Mouse (Mus musculus) spleen, adult 2 months (tissue): Measurements from ENCODE around the gene Abcg8. TPM values are rescaled to one million over a fixed set of nuclear protein-coding genes. Genes with fewer than 3 reads are reported as not detected.

Experiments
- DNase-seq, 2 experiments: peaks; one replicate each; pipeline versions ENCODE4 v3.0.0 to v3.0.0-alpha.2; 2012 to 2021; ENCODE audit warnings: low spot score in 2 of 2, low read depth in 1 of 2
- H3K27ac ChIP-seq: fragments of 200-500 bp; 2 replicates; pipeline ENCODE4 v1.5.1; 2012; ENCODE audit warnings: low read length, inconsistent platforms; ENCODE audit not compliant: insufficient read depth
- H3K27me3 ChIP-seq: fragments of 200-500 bp; 2 replicates; pipeline ENCODE4 v1.6.1; 2012; ENCODE audit warnings: mild to moderate bottlenecking, moderate library complexity, low read length, inconsistent platforms; ENCODE audit not compliant: control insufficient read depth, insufficient read depth
- H3K36me3 ChIP-seq: fragments of 200-500 bp; 2 replicates; pipeline ENCODE4 v1.6.1; 2012; ENCODE audit warnings: mild to moderate bottlenecking, low read length, inconsistent platforms; ENCODE audit not compliant: control insufficient read depth, insufficient read depth
- H3K4me1 ChIP-seq: fragments of 200-500 bp; 2 replicates; pipeline ENCODE4 v1.6.1; 2011; ENCODE audit warnings: inconsistent platforms; ENCODE audit not compliant: control insufficient read depth, insufficient read depth, insufficient read length
- H3K4me3 ChIP-seq: fragments of 200-500 bp; 2 replicates; pipeline ENCODE4 v1.5.1; 2011; ENCODE audit warnings: mild to moderate bottlenecking, inconsistent platforms; ENCODE audit not compliant: insufficient read depth, insufficient read length; ENCODE audit errors: extremely low read depth
- CTCF ChIP-seq: fragments of 200-500 bp; IDR thresholded peaks from 2 replicates; pipeline ENCODE4 v1.5.1; 2011; ENCODE audit warnings: mild to moderate bottlenecking, inconsistent platforms; ENCODE audit not compliant: insufficient read depth, insufficient read length, insufficient replicate concordance; ENCODE audit errors: extremely low read depth
- POLR2A ChIP-seq: fragments of 200-500 bp; IDR thresholded peaks from 2 replicates; pipeline ENCODE4 v1.6.1; 2011; ENCODE audit warnings: low read depth, low read length, inconsistent platforms
- WGBS: fragments of 180-500 bp; shearing (Covaris S2); methylation state at CpG from one replicate; pipeline ENCODE4 v1.1.7; 2018; 5-methylcytosine and 5-hydroxymethylcytosine counted together
- polyA plus RNA-seq: library from polyadenylated mRNA; depleted of rRNA; stranded (reverse); fragments of >200 nt; gene quantifications from 2 replicates; pipeline ENCODE4 v1.2.3, GENCODE M21; 2012

The Abcg8 gene
- polyA plus RNA-seq, 1 experiment, result 0.06 TPM

DNA sequence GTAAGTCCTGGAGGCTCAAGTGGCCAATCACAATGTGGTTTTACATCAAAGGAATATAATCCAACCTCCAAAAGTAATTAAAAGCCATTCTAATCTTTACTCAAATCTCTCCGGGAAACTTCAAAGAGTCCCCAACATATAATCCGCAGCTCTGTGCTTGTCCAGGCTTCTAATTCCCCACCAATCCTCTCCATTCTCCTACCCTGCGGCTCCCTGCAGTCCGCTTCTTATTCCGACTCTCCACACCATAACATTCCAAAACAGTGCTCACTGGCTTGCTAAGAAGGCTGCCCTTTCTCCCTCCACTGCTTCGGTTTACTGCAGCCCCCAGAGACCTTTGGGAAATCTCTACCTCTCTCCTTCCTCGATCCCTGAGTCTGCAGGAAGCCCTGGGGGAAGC lies 2.1 kb upstream of the Abcg8 start:
- WGBS, result 74% methylated on average over 7 of the region's 7 CpGs
- no peak for TF ChIP-seq POLR2A
- TF ChIP-seq CTCF, result no peak
- no peak overlapping the region for H3K27ac ChIP-seq
- DNase-seq, result no peak
- H3K4me3 ChIP-seq, result no peak overlapping the region
- H3K36me3 ChIP-seq, result no peaks in the 10 kb centered on the region
- no peaks in the 10 kb centered on the region for H3K4me1 ChIP-seq
- peaks cover 4% of the 10 kb centered on the region; the same call in 1 of the 2 replicates for H3K27me3 ChIP-seq

DNA sequence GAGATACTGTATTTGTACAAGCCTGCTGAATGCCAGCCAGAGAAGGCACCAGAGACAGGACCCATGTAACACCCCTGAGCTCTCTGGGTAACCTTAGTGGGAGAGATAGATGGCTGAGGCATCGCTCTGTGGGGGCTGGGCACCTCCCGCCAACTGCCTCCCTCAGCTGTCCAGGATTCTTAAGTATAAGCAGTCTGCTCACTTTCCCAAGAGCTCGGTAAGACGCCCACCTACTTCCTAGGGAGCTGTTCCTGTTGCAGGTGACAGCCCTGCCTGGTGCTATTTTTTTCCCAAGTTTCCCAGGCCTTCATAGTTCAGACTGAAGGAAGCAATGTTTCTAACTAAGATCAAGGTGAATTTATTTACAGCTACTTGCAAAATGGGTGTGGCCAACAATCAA lies 898 bp upstream of the Abcg8 start:
- Histone ChIP-seq H3K27me3 (peaks cover 4% of the 10 kb centered on the region; the same call in 1 of the 2 replicates), H3K27ac (no peak overlapping the region), H3K4me3 (no peak overlapping the region), H3K36me3 (no peaks in the 10 kb centered on the region), H3K4me1 (no peaks in the 10 kb centered on the region)
- no peak for DNase-seq
- TF ChIP-seq CTCF (no peak), POLR2A (no peak)
- WGBS, result 66% methylated on average over 4 of the region's 4 CpGs

DNA sequence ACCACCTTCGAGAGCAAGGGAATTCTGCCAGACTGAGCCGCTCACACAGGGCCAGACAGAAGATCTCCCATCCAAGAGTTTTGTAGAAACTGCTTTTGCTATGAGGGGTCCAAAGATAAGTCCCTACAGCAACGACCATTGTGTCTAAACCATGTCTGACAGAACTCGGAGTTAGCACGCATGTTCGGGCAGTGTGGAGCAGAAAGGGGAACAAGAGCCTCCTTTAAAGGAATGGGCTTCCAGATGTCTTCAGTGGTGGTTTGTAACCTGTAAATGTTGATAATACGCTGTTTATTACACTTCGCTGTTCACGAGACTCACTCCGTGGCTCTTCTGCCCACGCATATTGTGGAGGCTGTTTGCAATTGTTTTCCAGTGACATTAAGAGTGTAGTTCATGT lies 1.5 kb downstream of the Abcg8 start:
- 29% methylated on average over 11 of the region's 11 CpGs for WGBS

DNA sequence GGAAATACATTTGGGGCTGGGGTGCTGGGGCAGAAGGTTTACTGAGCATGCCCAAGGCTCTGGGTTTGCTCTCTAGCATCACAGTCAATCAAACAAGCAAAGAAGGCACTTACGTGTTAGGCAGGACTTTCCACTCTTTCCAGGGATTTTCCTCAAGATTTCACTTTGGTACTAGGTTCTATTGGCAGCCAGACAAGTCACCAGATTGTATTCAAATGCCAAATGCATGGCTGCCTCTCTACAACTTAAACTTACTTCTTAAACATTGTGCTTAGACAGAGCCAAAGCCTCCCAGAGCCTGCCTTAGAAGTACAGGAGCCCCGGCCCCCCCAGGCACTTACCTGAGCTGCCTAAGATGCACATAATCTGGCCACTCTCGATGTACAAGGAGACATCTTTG lies 5.6 kb downstream of the Abcg8 start:
- H3K27me3 ChIP-seq, result no peaks in the 10 kb centered on the region
- no peak overlapping the region for H3K27ac ChIP-seq
- TF ChIP-seq POLR2A (no peak), CTCF (no peak)
- DNase-seq, result no peak
- no peaks in the 10 kb centered on the region for H3K4me1 ChIP-seq
- no peak overlapping the region for H3K4me3 ChIP-seq
- H3K36me3 ChIP-seq, result no peaks in the 10 kb centered on the region
- WGBS, result 81% methylated on average over 3 of the region's 3 CpGs

More for the DNA sequence above, 1.5 kb downstream of the Abcg8 start:
- TF ChIP-seq POLR2A (no peak), CTCF (no peak)
- H3K4me3 ChIP-seq, result no peak overlapping the region
- no peak overlapping the region for H3K27ac ChIP-seq
- peaks cover 4% of the 10 kb centered on the region; the same call in 1 of the 2 replicates for H3K27me3 ChIP-seq
- DNase-seq, result no peak
- no peaks in the 10 kb centered on the region for H3K4me1 ChIP-seq
- H3K36me3 ChIP-seq, result no peaks in the 10 kb centered on the region

DNA sequence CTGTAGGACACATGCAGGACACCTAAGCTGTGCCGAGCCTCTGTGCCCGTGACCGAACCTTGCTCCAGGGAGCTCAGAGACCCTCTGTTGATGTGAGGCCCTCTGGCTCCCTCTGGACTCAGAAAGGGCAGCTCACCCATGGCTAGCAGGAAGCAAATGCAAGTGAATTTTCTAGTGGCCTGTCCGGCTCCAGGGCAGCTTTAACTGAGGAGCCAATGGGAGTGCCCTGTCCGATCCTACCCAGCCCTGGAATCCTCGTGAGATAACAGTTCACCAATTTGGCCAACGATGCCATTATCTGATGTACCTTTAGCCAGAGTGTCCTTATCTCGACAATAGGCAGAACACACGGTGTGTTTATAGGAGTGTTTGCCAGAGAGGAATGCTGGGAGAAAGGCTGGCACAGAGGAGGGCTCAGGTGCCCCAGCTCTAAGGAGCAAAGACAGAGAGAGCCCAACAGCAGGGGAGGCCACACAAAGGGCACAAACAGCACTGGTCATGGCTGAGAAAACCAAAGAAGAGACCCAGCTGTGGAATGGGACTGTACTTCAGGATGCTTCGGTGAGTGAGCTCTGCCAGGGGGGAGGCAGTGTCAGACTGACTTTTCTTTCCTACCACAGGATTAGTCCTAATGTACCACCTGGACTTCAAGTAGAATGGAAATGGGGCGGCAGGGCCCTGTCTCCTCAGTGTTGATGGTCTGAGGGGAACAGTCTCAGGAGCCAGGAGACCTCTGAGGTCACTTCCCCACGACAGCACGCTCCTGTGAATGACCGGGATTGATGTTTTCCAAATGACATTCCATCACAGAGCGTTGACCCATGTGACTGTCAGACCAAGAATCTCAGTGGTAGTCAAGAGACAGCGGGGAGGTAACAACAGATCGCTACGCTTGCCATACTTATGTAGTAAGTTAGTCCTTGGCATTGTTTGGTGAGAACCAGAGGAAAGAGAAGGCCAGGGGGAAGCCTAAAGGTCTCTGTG lies 6.9 kb downstream of the Abcg8 start, which contains the start of gene Abcg5:
Gene Abcg5, minus strand, starts transcription at position 278 of the 984 bp plus-strand sequence.
- no peak for TF ChIP-seq POLR2A
- no peak for TF ChIP-seq CTCF
- Histone ChIP-seq H3K36me3 (no peaks in the 10 kb centered on the region), H3K27me3 (no peaks in the 10 kb centered on the region), H3K4me3 (no peak within 1 kb of the TSS), H3K4me1 (no peaks in the 10 kb centered on the region), H3K27ac (no peak within 1 kb of the TSS)
- DNase-seq, result no peak
- WGBS, result 85% methylated on average over 18 of the region's 18 CpGs

DNA sequence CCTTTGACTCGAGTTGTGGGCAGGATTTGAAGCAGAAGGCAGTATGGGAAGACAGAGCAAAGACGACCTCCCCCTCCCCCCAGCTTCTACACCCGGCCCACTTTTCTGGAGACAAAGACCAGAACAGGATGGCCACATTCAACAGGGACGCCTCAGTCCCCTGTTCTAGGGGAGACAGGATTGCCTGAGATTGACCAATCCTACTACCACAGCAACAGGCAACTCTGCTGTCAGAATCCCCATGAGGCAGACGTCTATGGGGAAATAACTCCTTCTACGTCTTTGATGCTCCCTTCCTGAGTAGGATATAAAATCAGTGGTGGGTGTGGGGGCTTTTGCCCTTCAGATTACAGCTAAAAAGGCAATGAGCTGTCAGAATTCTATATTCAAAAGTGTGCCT lies 8.2 kb downstream of the Abcg8 start:
- no peak for TF ChIP-seq POLR2A
- TF ChIP-seq CTCF, result no peak
- no peak for DNase-seq
- H3K4me3 ChIP-seq, result no peak overlapping the region
- no peaks in the 10 kb centered on the region for H3K4me1 ChIP-seq
- H3K27ac ChIP-seq, result no peak overlapping the region
- H3K36me3 ChIP-seq, result no peaks in the 10 kb centered on the region
- H3K27me3 ChIP-seq, result no peaks in the 10 kb centered on the region
- WGBS, result 34% methylated on average over 6 of the region's 6 CpGs

DNA sequence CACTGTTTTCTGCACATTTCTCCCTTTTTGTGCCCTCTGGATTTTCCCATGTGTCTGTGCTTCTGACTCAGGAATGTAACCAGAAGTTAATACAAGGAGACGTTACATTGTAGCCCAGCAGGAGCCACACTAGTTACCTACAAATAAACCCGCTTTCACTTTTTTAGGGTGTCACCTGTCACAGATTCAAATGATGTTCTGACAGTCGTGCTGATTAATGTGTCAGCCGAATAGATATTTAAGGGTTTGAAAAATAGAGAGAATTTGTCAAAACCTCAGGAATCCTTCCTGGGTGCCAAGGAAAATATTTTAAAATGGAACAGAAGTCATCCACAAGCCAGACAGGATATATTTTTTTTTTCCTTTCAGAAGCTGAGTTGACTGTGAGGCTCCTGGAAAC lies 9.2 kb downstream of the Abcg8 start:
- no peaks in the 10 kb centered on the region for H3K4me1 ChIP-seq
- H3K4me3 ChIP-seq, result no peak overlapping the region
- WGBS, result 83% methylated on average over 4 of the region's 4 CpGs
- DNase-seq, result no peak
- H3K27ac ChIP-seq, result no peak overlapping the region
- TF ChIP-seq CTCF (no peak), POLR2A (no peak)
- H3K27me3 ChIP-seq, result no peaks in the 10 kb centered on the region
- no peaks in the 10 kb centered on the region for H3K36me3 ChIP-seq
